Mouse (Mus musculus) cerebellum, postnatal 36 days (tissue): Measurements from ENCODE around the gene Ccsap.

Experiments used
- DNase-seq, 2 experiments: peaks; one replicate each; pipeline ENCODE4 v3.0.0; 2021 to 2022; ENCODE audit warnings: mixed read lengths in 2 of 2

Gene Ccsap

GRCm38 (mm10) chr8:123804586-123804985, 55.4 kb downstream of the Ccsap start:
- DNase-seq = no peak

- no peak for DNase-seq
These were observed 56.4 kb downstream of the Ccsap start for GRCm38 (mm10) chr8:123803639-123804038.

GRCm38 (mm10) chr8:123801538-123801937, 58.5 kb downstream of the Ccsap start:
- DNase-seq = no peak

- DNase-seq = no peak
These were observed 59.1 kb downstream of the Ccsap start for GRCm38 (mm10) chr8:123800867-123801266.

- DNase-seq = no peak
These were observed 60.1 kb downstream of the Ccsap start for GRCm38 (mm10) chr8:123799885-123800284.

GRCm38 (mm10) chr8:123799434-123799833, 60.6 kb downstream of the Ccsap start:
- no peak for DNase-seq

GRCm38 (mm10) chr8:123797928-123798327, 62.1 kb downstream of the Ccsap start:
- DNase-seq = no peak

- no peak for DNase-seq
These were observed 63.3 kb downstream of the Ccsap start for GRCm38 (mm10) chr8:123796758-123797157.

GRCm38 (mm10) chr8:123794766-123795165, 65.2 kb downstream of the Ccsap start:
- no peak for DNase-seq

GRCm38 (mm10) chr8:123793900-123794299, 66.1 kb downstream of the Ccsap start:
- DNase-seq = no peak

GRCm38 (mm10) chr8:123791845-123792225, 68.2 kb downstream of the Ccsap start:
- DNase-seq = no peak

GRCm38 (mm10) chr8:123791101-123791844, 68.7 kb downstream of the Ccsap start:
- no peak for DNase-seq
